Mouse (Mus musculus): Measurements from ENCODE around the gene Ncbp1.

GRCm38 (mm10) chr4:46126541-46126940 is 11.9 kb upstream of the Ncbp1 start:
- peak; percentile 92 for TF ChIP-seq CTCF (IDR thresholded peaks at IDR 0.05)
- TF ChIP-seq EP300 (IDR thresholded peaks at IDR 0.05), result no peak

Measured in lung, postnatal 0 days (tissue).